Mouse (Mus musculus): ENCODE data around the gene Slc22a21. TPM values are rescaled to one million over a fixed set of nuclear protein-coding genes. Genes with fewer than 3 reads are reported as not detected.
"Not testable (repeated sequence)": the region's sequence is repeated elsewhere in the genome, so short reads cannot be mapped to it uniquely, and the experiment has no call there.

Slc22a21 gene
- 1.9 and 8.2 TPM in 2 replicates for total RNA-seq (2017)

- ATAC-seq (replicated peaks in 1 of 2; ENCODE audit: insufficient read depth in 1 of 2, low FRiP score in 2 of 2, low TSS enrichment in 1 of 2, low read depth in 1 of 2, poor library complexity in 2 of 2, severe bottlenecking in 2 of 2) = peak; percentile 93 to 95
Measured at GRCm38 (mm10) chr11:53979788-53980621, at the start of gene Slc22a21. Gene Slc22a21, minus strand, starts transcription at chr11:53980332.

- ATAC-seq (replicated peaks in 1 of 2; ENCODE audit: insufficient read depth in 1 of 2, low FRiP score in 2 of 2, low TSS enrichment in 1 of 2, low read depth in 1 of 2, poor library complexity in 2 of 2, severe bottlenecking in 2 of 2) = 0 out of 4 replicates have a peak, but pooled peaks of 1 of the 2 experiments have one; percentile 29
Measured at GRCm38 (mm10) chr11:54028997-54029396, 48.9 kb upstream of the Slc22a21 start.

GRCm38 (mm10) chr11:54028044-54028951 is 48.2 kb upstream of the Slc22a21 start, which contains the start of gene Slc22a4:
Gene Slc22a4, minus strand, starts transcription at chr11:54028090.
- ATAC-seq (replicated peaks in 1 of 2; ENCODE audit: insufficient read depth in 1 of 2, low FRiP score in 2 of 2, low TSS enrichment in 1 of 2, low read depth in 1 of 2, poor library complexity in 2 of 2, severe bottlenecking in 2 of 2) = peak; percentile 75 to 81

- no peak for ATAC-seq (replicated peaks in 1 of 2; ENCODE audit: insufficient read depth in 1 of 2, low FRiP score in 2 of 2, low TSS enrichment in 1 of 2, low read depth in 1 of 2, poor library complexity in 2 of 2, severe bottlenecking in 2 of 2)
Measured at GRCm38 (mm10) chr11:54027131-54028043, 47.3 kb upstream of the Slc22a21 start.

GRCm38 (mm10) chr11:54026491-54027041 is 46.4 kb upstream of the Slc22a21 start:
- no peak; a peak in 1 of 4 replicates for ATAC-seq (replicated peaks in 1 of 2; ENCODE audit: insufficient read depth in 1 of 2, low FRiP score in 2 of 2, low TSS enrichment in 1 of 2, low read depth in 1 of 2, poor library complexity in 2 of 2, severe bottlenecking in 2 of 2)

- no peak for ATAC-seq (replicated peaks in 1 of 2; ENCODE audit: insufficient read depth in 1 of 2, low FRiP score in 2 of 2, low TSS enrichment in 1 of 2, low read depth in 1 of 2, poor library complexity in 2 of 2, severe bottlenecking in 2 of 2)
Measured at GRCm38 (mm10) chr11:54021396-54022093, 41.4 kb upstream of the Slc22a21 start.

- no peak for ATAC-seq (replicated peaks in 1 of 2; ENCODE audit: insufficient read depth in 1 of 2, low FRiP score in 2 of 2, low TSS enrichment in 1 of 2, low read depth in 1 of 2, poor library complexity in 2 of 2, severe bottlenecking in 2 of 2)
Measured at GRCm38 (mm10) chr11:54018893-54019732, 39.0 kb upstream of the Slc22a21 start.

GRCm38 (mm10) chr11:54017596-54017995 is 37.5 kb upstream of the Slc22a21 start:
- ATAC-seq (replicated peaks in 1 of 2; ENCODE audit: insufficient read depth in 1 of 2, low FRiP score in 2 of 2, low TSS enrichment in 1 of 2, low read depth in 1 of 2, poor library complexity in 2 of 2, severe bottlenecking in 2 of 2) = no peak

GRCm38 (mm10) chr11:54016051-54016450 is 35.9 kb upstream of the Slc22a21 start:
- no peak for ATAC-seq (replicated peaks in 1 of 2; ENCODE audit: insufficient read depth in 1 of 2, low FRiP score in 2 of 2, low TSS enrichment in 1 of 2, low read depth in 1 of 2, poor library complexity in 2 of 2, severe bottlenecking in 2 of 2)

- ATAC-seq (replicated peaks in 1 of 2; ENCODE audit: insufficient read depth in 1 of 2, low FRiP score in 2 of 2, low TSS enrichment in 1 of 2, low read depth in 1 of 2, poor library complexity in 2 of 2, severe bottlenecking in 2 of 2) = no peak
Measured at GRCm38 (mm10) chr11:54012961-54013360, 32.8 kb upstream of the Slc22a21 start.

GRCm38 (mm10) chr11:54011255-54011654 is 31.1 kb upstream of the Slc22a21 start:
- ATAC-seq (replicated peaks in 1 of 2; ENCODE audit: insufficient read depth in 1 of 2, low FRiP score in 2 of 2, low TSS enrichment in 1 of 2, low read depth in 1 of 2, poor library complexity in 2 of 2, severe bottlenecking in 2 of 2) = no peak

- no peak for ATAC-seq (replicated peaks in 1 of 2; ENCODE audit: insufficient read depth in 1 of 2, low FRiP score in 2 of 2, low TSS enrichment in 1 of 2, low read depth in 1 of 2, poor library complexity in 2 of 2, severe bottlenecking in 2 of 2)
Measured at GRCm38 (mm10) chr11:54008416-54008920, 28.3 kb upstream of the Slc22a21 start.

GRCm38 (mm10) chr11:54007717-54008116 is 27.6 kb upstream of the Slc22a21 start:
- no peak for ATAC-seq (replicated peaks in 1 of 2; ENCODE audit: insufficient read depth in 1 of 2, low FRiP score in 2 of 2, low TSS enrichment in 1 of 2, low read depth in 1 of 2, poor library complexity in 2 of 2, severe bottlenecking in 2 of 2)

GRCm38 (mm10) chr11:54006901-54007300 is 26.8 kb upstream of the Slc22a21 start:
- no peak for ATAC-seq (replicated peaks in 1 of 2; ENCODE audit: insufficient read depth in 1 of 2, low FRiP score in 2 of 2, low TSS enrichment in 1 of 2, low read depth in 1 of 2, poor library complexity in 2 of 2, severe bottlenecking in 2 of 2)

GRCm38 (mm10) chr11:54006362-54006761 is 26.2 kb upstream of the Slc22a21 start:
- not testable (repeated sequence) for ATAC-seq (replicated peaks in 1 of 2; ENCODE audit: insufficient read depth in 1 of 2, low FRiP score in 2 of 2, low TSS enrichment in 1 of 2, low read depth in 1 of 2, poor library complexity in 2 of 2, severe bottlenecking in 2 of 2)
